Mouse (Mus musculus) megakaryocyte, adult 5-6 weeks (primary cell): ENCODE results near the gene Ncaph. TPM values are rescaled to one million over a fixed set of nuclear protein-coding genes. Genes with fewer than 3 reads are reported as not detected.
"Not testable (repeated sequence)": the region's sequence is repeated elsewhere in the genome, so short reads cannot be mapped to it uniquely, and the experiment has no call there.

Experiments
- ATAC-seq: 2 replicates; pipeline ENCODE4 v1.8.0; 2016; ENCODE audit warnings: mild to moderate bottlenecking, inconsistent platforms; ENCODE audit not compliant: poor library complexity, severe bottlenecking
- total RNA-seq, 2 experiments: library from RNA; stranded (forward) in 1 of 2; stranded (reverse) in 1 of 2; fragments of 153-499, 151-499 nt in 1 of 2; fragments of 221-1000, 200-1000 nt in 1 of 2; gene quantifications; 2 replicates each; pipeline versions ENCODE4 v1.2.3 to v1.2.4; 2015 to 2017

The Ncaph gene
- 61.6 and 71.8 TPM in 2 replicates for total RNA-seq (2015)
- total RNA-seq (2017): 88.2 and 93.2 TPM in 2 replicates

DNA sequence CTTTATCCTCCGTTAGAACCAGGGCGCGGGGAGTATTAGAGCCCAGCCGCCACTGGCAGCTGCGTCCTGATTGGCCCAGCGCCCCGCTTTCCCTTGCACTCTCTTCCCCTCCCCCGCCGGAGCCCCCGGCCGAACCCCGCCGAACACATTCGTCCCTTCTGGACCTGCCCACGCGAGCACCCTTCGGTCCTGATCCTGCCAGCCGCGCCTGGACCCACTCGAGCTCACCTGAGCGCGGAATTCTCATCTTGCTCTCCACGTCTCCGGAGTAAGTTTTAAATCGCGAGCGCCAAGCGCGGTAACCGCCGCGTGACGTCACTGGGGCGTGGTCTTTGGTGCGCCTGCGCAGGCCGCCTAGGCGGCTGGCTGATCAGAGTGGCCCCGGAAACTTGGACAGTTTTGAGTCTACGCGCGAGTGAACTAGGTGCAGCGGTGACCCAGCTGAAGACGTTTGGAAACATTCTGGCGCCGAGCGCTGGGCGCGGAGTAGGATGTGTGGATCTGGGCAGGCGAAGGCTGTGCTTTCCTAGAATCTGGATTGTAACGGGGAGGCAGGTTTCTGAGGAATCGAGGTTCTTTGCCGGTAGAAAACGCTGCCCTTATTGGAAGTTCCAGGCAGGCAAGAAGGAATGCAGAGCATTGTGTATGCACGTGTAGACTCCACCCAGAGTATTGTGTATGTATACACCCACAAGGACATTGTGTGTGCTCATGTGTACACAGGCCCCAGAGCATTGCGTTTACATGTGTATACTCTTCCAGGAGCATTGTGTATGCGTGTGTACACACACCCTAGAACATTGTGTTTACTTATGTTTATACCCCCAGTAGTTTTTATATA lies at the start of gene Ncaph:
Ncaph (minus strand) TSS at position 334 of the 841 bp plus-strand sequence.
- ATAC-seq: peak; percentile 83

DNA sequence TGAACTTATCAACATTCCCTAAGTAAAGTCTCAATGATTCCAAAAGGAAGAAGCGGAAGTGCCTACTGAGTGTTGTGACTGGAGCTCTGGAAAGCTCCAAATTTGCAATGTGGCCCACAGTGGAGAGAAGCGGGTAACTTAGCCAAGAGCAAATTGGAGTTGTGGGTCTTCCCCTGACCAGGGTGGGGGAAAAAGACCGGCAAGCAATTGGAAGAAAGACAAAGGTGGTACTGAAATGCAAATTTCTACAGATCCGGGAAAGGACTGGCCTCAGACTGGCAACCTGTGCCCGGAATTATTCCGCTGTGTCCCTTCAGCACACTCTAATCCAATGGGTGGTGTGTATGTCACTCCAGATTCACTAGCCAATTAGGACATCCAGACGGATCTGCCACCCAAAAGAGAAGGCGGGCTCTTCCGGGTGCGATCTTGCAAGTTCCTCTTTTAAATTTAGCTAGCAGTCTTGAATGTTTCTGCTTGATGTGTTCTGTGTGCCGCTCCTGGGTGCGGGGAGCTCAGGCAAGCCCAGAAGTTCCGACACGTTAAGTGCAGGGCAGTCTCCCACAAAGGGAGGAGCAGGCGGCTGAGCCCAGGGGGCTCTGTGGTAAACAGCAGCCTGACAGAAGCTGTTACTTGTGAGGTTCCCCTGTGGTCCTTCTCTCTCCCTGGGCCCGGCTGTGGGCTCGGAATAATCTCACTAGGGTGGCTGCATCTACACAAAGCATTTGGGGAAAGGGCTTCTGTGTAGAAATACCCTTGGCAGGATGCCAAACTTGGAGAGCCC lies 49.0 kb upstream of the Ncaph start:
- peak; percentile 99 for ATAC-seq

DNA sequence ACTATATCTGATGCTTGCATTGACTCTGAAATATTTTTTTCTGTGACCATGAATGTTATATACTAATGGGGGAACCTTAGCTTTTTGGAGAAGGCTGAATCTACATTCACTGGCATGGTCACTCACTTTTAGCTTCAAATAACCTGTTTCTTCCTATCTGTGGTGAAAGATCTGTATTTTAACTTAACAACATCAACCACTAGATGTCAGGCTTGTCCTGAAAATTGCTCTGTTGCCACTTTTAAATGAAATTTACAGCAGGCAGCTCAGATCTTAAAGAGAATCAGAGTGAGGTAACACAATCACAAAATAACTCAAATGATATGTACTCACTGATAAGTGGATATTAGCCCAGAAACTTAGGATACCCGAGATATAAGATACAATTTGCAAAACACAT lies 32.5 kb upstream of the Ncaph start:
- ATAC-seq: peak; percentile 56

DNA sequence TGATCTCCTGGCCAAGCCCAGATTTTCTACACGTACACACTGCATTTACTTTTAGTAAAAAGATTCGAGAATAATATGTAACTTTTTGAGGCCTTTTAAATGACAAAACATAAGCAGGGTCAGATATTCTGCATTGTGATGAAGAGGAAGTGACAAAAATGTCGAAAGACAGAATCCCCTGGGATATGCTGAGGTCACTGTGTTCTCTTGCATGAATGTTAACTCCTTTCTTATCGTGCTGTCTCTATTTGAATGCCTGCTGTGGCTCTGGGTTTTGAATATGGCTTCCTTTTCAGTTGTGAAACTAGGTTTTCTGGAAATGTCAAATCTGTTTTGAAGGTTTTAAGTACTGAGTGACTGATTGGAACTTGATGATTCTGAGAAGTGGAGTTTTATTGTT lies 31.9 kb upstream of the Ncaph start:
- ATAC-seq: no peak

DNA sequence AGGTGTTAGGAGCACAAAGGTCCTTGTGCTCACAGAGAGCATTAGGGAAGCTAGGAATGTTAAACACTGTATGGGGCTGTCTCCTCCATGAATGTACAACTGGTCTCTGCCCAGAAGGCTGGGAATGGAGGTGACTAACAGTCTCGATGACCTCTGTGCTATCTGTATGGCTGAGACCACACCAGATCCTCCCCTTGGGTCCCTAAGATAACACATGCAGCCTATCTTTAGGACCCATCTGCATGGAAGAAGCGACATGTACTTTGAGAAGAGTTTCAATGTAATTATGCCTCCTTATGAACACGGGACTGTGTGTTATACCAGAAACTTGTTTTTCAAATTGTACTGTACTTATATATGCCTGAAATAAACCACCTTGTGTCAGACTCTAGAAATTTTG lies 11.9 kb upstream of the Ncaph start:
- no peak for ATAC-seq

- peak; percentile 94 for ATAC-seq
Measured at GRCm38 (mm10) chr2:127143158-127144063, 9.7 kb upstream of the Ncaph start, which contains the start of gene Itpripl1. TSS of gene Itpripl1 (minus strand) at chr2:127143442.

DNA sequence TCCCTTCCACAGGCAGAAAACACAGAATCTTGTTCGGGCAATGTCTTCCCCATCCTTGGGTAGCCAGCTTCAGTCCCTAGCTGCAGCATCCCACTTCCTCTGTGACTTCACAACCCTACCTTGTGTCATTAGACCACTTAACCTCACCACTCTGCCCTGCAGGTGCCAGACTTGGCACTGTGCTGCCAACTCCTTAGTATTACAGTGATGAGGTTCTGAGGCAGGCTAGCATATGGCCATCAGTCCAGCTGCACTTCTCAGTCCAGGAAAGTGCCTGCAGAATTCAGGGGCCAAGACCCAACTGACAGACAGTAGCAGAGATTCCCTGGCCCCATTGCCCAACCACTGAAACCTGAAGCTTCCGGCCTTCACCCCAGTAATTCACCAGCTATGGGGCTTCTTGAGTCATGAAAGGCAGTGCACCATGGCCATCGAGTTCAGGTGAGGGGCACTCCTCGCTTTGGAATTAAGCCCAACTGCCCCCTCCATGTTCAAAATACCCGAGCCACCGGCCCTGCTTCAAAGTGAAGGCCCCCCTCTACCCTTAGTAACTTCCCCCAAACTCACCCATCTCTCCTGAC lies 8.9 kb upstream of the Ncaph start:
- peak; percentile 41 for ATAC-seq

DNA sequence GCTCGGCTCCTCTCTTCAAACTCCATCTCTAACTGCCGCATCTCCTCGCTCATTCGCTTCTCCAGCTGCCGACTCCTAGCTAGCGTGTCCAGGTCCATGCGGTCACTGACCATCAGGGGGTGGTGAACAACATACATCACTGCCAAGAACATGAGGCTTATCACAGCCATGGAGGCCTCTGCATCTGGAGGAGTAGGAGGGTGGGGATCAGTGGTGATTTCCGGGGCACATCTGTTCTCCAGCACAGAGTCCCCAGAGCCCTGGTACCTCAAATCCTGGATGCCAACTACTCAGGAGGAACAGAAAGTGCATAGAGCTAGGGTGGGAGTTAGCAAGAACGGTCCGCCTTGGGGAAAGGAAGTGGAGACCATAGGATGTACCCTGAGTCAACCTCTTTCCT lies 8.3 kb upstream of the Ncaph start:
- ATAC-seq: peak; percentile 22; the same call in 1 of the 2 replicates

- no peak for ATAC-seq
Measured at GRCm38 (mm10) chr2:127140011-127140410, 6.3 kb upstream of the Ncaph start.

- no peak for ATAC-seq
Measured at GRCm38 (mm10) chr2:127139605-127140004, 5.9 kb upstream of the Ncaph start.

GRCm38 (mm10) chr2:127139094-127139493 lies 5.3 kb upstream of the Ncaph start:
- ATAC-seq: no peak

- no peak for ATAC-seq
Measured at GRCm38 (mm10) chr2:127138449-127138848, 4.7 kb upstream of the Ncaph start.

GRCm38 (mm10) chr2:127137838-127138420 lies 4.2 kb upstream of the Ncaph start:
- no peak for ATAC-seq

GRCm38 (mm10) chr2:127136979-127137378 lies 3.2 kb upstream of the Ncaph start:
- peak; percentile 48 for ATAC-seq

- ATAC-seq: not testable (repeated sequence)
Measured at GRCm38 (mm10) chr2:127135255-127135654, 1.5 kb upstream of the Ncaph start.

DNA sequence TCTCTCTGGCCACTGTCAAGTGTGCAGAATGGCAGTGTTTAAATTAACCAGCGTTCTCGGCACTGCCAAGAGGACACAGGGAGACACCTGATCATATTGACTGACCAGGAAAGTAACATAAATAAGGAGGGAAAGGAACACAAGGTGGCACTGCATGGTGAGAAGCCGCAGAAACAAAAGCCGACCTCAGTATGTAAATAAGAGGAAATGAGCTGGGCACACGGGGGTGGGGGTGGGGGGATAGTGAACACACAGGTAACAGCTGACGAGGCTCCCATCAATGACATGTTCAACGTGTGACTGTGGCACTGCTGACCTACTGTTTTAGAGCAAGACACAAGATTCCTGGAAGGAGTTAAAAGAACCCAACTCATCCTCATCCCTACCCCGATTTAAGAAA lies 2.4 kb downstream of the Ncaph start:
- ATAC-seq: no peak

- no peak for ATAC-seq
Measured at GRCm38 (mm10) chr2:127128926-127129325, 4.8 kb downstream of the Ncaph start.

DNA sequence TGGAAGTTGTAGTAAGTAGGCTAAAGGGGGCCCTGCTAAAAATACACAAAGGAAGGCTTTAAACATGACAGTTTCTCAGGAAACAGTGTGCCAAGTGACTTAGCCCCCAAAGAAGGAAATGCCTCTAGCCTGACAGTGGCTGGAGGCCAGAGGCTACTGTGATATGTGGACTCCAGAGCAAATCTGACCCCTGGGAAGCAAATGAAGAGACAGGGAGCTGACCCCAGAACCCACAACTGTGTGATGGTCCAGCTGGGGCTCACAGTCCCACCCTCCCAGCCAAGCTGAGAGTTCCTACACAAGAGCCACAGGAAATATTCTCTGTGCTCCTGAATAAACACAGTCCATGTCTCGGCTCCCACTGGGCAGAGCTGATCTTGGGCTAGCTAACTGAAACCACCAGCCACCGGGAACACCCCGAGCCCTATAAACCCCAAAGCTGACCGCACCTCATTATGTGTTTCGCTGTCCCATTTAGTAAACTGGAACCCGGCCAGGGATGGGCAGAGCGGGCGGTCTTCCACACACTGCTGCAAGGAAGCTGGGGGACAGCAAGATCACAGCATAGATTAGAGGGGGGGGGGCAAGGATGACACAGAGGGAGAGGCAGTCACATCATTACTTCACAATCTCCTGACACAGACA lies 12.0 kb downstream of the Ncaph start:
- no peak for ATAC-seq

DNA sequence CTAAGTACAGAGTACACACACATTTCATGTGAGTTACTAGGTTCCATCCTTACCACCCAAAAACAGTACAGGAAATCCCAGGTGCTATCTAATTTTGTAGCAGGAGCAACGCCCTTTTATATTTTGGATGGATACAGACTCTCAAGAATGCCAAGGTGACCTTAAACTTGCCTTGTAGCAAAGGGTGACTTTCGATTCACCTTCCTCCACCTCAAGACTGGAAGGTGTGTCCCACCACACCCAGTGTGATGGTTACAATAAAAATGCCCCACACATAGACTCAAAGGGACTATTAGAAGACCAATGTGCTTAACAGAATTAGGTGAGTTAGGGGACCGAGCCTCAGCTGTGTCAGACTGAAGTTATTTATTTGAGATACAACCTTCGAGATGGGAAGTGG lies 24.8 kb downstream of the Ncaph start:
- ATAC-seq: no peak

DNA sequence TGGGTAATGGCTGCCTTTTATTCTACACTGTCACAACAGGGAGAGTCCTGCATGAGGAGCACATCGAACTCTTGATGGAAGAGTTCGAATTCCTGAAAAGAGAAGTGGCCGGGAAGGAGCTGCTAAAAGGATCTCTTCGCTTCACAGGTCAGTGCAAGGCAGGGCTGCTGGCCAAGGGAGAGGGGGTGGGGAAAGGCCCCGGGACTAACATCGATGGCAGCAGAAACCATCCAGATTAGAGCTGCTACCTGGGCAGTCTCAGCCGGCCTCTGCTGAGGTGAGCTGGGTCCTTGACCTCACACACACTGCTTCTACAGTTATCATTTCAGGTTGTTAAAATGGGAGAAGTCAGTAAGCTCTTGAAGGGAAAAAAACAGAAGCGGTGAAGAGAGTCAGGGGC lies 41.8 kb downstream of the Ncaph start:
- ATAC-seq: no peak
